Mouse (Mus musculus): ENCODE measurements around the gene Rgsl1. TPM values are rescaled to one million over a fixed set of nuclear protein-coding genes. Genes with fewer than 3 reads are reported as not detected.

The Rgsl1 gene
- polyA plus RNA-seq, 1 experiment from 2014 or later: not detected

DNA sequence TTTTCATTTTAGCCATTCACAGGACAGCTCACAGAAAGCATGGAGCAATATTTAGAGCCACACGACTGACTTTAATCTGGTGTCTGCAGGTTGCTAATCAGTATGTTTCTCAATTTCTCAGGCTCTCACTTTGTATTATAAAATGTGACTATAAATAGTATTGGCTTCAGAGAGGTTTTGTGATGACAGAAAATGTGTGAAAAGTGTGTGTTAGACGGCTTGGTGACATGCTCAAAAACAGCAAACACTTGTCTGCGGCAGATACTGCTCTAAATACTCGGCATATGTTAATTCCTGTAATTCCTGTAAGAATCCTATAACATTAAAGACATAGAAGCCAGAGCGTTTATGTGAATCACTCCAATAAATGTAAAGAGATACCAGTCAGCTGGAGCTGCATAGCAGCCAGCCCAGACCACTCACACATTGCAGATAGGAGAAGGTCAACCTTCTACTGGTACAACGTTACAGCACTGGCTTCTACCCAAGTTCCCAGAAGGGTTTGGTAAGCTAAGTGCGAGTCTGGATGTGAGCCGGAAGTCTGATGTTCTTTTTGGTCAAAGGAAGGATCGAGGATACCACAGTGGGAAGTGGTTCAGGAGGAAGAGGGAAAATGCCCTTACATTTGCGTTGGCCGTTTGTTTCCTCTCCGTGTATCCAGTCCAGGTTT lies 95.9 kb downstream of the Rgsl1 start:
- Histone ChIP-seq H3K4me3 (no peak overlapping the region), H3K9me3 (no peaks in the 10 kb centered on the region), H3K27me3 (ENCODE audit: poor library complexity, severe bottlenecking) (peaks cover 29% of the 10 kb centered on the region), H3K4me1 (peaks cover 40% of the 10 kb centered on the region), H3K27ac (no peak overlapping the region), H3K36me3 (replicated peaks) (peaks cover 17% of the 10 kb centered on the region)
- WGBS: 79% methylated on average over 12 of the region's 12 CpGs
- no peak for DNase-seq (ENCODE audit: extremely low spot score, low spot score)

- peaks cover 33% of the 10 kb centered on the region for H3K27me3 ChIP-seq (ENCODE audit: poor library complexity, severe bottlenecking)
- H3K36me3 ChIP-seq (replicated peaks): peaks cover 20% of the 10 kb centered on the region
- no peak overlapping the region for H3K4me3 ChIP-seq
- H3K4me1 ChIP-seq: peaks cover 49% of the 10 kb centered on the region
- peak; percentile 75 for DNase-seq (ENCODE audit: extremely low spot score, low spot score)
- no peaks in the 10 kb centered on the region for H3K9me3 ChIP-seq
- 5% methylated on average over 12 of the region's 12 CpGs for WGBS
- H3K27ac ChIP-seq: no peak overlapping the region
These were observed 97.2 kb downstream of the Rgsl1 start for GRCm38 (mm10) chr1:153746728-153747127.

DNA sequence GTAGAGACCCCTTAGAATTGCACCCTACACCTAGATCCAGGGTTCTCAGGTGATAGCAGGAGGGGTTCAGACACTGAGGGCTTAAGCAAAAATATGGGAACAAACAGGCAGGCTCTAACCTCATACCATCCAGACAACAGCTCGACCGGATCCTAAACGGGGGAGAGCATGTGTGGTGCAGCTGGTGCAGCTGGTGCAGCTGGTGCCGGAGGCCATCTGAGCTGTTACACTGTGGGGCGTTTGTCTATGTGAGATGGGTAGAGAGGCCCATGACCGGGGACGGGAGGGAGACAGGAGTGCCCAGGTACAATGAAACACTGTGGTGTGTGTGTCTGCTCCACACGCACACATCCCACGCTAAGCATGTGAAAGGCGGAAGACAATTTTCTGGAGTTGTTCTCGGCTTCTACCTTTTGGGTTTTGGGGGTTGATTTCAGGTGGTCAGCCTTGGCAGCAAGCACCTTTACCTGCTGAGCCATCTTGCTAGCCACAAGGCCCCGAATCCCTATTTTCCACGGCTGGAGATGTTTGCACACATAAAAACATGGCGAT lies 97.7 kb downstream of the Rgsl1 start:
- DNase-seq (ENCODE audit: extremely low spot score, low spot score): no peak
- H3K4me1 ChIP-seq: peaks cover 54% of the 10 kb centered on the region
- H3K27ac ChIP-seq: no peak overlapping the region; the same call in 1 of the 2 replicates
- no peak overlapping the region for H3K4me3 ChIP-seq
- 84% methylated on average over 14 of the region's 14 CpGs for WGBS
- H3K27me3 ChIP-seq (ENCODE audit: poor library complexity, severe bottlenecking): peaks cover 38% of the 10 kb centered on the region
- no peaks in the 10 kb centered on the region for H3K9me3 ChIP-seq
- peaks cover 20% of the 10 kb centered on the region for H3K36me3 ChIP-seq (replicated peaks)

DNA sequence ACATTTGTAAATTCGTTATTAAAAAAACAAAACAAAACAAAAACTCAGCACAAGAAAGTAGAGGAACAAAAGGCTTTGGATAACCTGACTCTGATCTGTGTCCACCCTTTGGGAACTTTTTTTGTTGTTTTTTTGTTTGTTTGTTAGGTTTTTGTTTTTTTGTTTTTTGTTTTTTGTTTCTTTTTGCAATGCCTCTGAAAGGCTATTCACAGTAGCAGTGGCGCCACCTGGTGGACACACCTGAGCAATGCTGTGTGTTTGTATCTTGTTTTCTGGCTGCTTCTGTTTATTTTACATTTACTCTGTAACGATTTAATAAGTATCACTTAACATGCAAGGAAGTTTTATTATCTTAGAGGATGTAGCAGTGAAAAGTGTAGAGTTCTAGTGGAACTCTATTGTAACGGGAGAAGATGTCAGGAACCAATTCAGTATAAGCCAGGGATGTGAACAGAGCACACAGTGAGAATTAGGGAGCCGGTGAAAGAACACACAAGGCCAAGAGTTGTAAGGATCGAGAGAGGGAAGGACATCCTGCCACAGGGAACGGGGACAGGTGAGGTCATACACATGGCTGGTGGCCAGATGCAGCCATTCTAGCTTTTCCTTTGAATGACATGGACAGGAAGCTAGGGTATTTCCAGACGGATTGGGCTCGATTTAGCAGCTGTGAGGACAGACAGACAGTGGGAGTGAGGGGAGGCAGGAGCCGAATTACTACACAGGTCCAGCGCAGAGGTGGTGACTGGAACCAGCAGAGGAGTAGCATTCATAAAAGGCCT lies 101.4 kb downstream of the Rgsl1 start:
- no peak overlapping the region; the same call in 1 of the 2 replicates for H3K27ac ChIP-seq
- WGBS: 72% methylated on average over 11 of the region's 11 CpGs

GRCm38 (mm10) chr1:153741551-153742316 lies 102.2 kb downstream of the Rgsl1 start:
- DNase-seq (ENCODE audit: extremely low spot score, low spot score): no peak
- H3K36me3 ChIP-seq (replicated peaks): peaks cover 20% of the 10 kb centered on the region
- 70% methylated on average over 18 of the region's 18 CpGs for WGBS
- H3K9me3 ChIP-seq: no peaks in the 10 kb centered on the region
- peak overlapping the region; percentile 67; the same call in 1 of the 2 replicates for H3K27ac ChIP-seq
- peak overlapping the region; percentile 60 for H3K4me3 ChIP-seq
- peaks cover 60% of the 10 kb centered on the region for H3K27me3 ChIP-seq (ENCODE audit: poor library complexity, severe bottlenecking)
- peaks cover 67% of the 10 kb centered on the region for H3K4me1 ChIP-seq

More for the DNA sequence above, 101.4 kb downstream of the Rgsl1 start:
- peaks cover 20% of the 10 kb centered on the region for H3K36me3 ChIP-seq (replicated peaks)
- no peaks in the 10 kb centered on the region for H3K9me3 ChIP-seq
- H3K4me1 ChIP-seq: peaks cover 59% of the 10 kb centered on the region
- peak overlapping the region; percentile 60 for H3K4me3 ChIP-seq
- DNase-seq (ENCODE audit: extremely low spot score, low spot score): peak; percentile 59
- H3K27me3 ChIP-seq (ENCODE audit: poor library complexity, severe bottlenecking): peaks cover 56% of the 10 kb centered on the region

- 21% methylated on average over 12 of the region's 12 CpGs for WGBS
- H3K27ac ChIP-seq: peak overlapping the region; percentile 75
- peaks cover 72% of the 10 kb centered on the region for H3K4me1 ChIP-seq
- H3K9me3 ChIP-seq: no peaks in the 10 kb centered on the region
- H3K4me3 ChIP-seq: peak overlapping the region; percentile 60
- peaks cover 20% of the 10 kb centered on the region for H3K36me3 ChIP-seq (replicated peaks)
- peaks cover 58% of the 10 kb centered on the region for H3K27me3 ChIP-seq (ENCODE audit: poor library complexity, severe bottlenecking)
- DNase-seq (ENCODE audit: extremely low spot score, low spot score): no peak
These were observed 103.1 kb downstream of the Rgsl1 start for GRCm38 (mm10) chr1:153740775-153741400.

- peaks cover 20% of the 10 kb centered on the region for H3K36me3 ChIP-seq (replicated peaks)
- peak; percentile 83 for DNase-seq (ENCODE audit: extremely low spot score, low spot score)
- H3K27ac ChIP-seq: peak within 1 kb of the TSS; percentile 75
- peaks cover 76% of the 10 kb centered on the region for H3K4me1 ChIP-seq
- H3K27me3 ChIP-seq (ENCODE audit: poor library complexity, severe bottlenecking): peaks cover 65% of the 10 kb centered on the region
- no peaks in the 10 kb centered on the region for H3K9me3 ChIP-seq
- H3K4me3 ChIP-seq: peak within 1 kb of the TSS; percentile 60
- 0% methylated on average over 28 of the region's 28 CpGs for WGBS
These were observed 103.8 kb downstream of the Rgsl1 start, which contains the start of gene Rgs16 for GRCm38 (mm10) chr1:153740145-153740544. Gene Rgs16, plus strand, starts transcription at chr1:153740349.

GRCm38 (mm10) chr1:153739437-153740015 lies 104.4 kb downstream of the Rgsl1 start:
- Histone ChIP-seq H3K9me3 (no peaks in the 10 kb centered on the region), H3K4me3 (peak overlapping the region; percentile 60), H3K27me3 (ENCODE audit: poor library complexity, severe bottlenecking) (peaks cover 72% of the 10 kb centered on the region), H3K27ac (no peak overlapping the region), H3K4me1 (peaks cover 72% of the 10 kb centered on the region), H3K36me3 (replicated peaks) (peaks cover 17% of the 10 kb centered on the region)
- DNase-seq (ENCODE audit: extremely low spot score, low spot score): no peak
- 12% methylated on average over 13 of the region's 13 CpGs for WGBS

GRCm38 (mm10) chr1:153737101-153738085 lies 106.5 kb downstream of the Rgsl1 start:
- no peak for DNase-seq (ENCODE audit: extremely low spot score, low spot score)
- Histone ChIP-seq H3K4me3 (no peak overlapping the region), H3K4me1 (peaks cover 76% of the 10 kb centered on the region), H3K27ac (peak overlapping the region; percentile 65; the same call in 1 of the 2 replicates), H3K27me3 (ENCODE audit: poor library complexity, severe bottlenecking) (peaks cover 88% of the 10 kb centered on the region), H3K9me3 (no peaks in the 10 kb centered on the region), H3K36me3 (replicated peaks) (no peaks in the 10 kb centered on the region)
- 47% methylated on average over 9 of the region's 9 CpGs for WGBS

GRCm38 (mm10) chr1:153736096-153736495 lies 107.8 kb downstream of the Rgsl1 start:
- Histone ChIP-seq H3K36me3 (replicated peaks) (no peaks in the 10 kb centered on the region), H3K4me1 (peaks cover 77% of the 10 kb centered on the region), H3K27ac (0 out of 2 replicates have a peak overlapping the region, but pooled peaks have one; percentile 40), H3K4me3 (no peak overlapping the region), H3K27me3 (ENCODE audit: poor library complexity, severe bottlenecking) (peaks cover 78% of the 10 kb centered on the region), H3K9me3 (no peaks in the 10 kb centered on the region)
- WGBS: 80% methylated on average over 6 of the region's 6 CpGs
- DNase-seq (ENCODE audit: extremely low spot score, low spot score): no peak

DNA sequence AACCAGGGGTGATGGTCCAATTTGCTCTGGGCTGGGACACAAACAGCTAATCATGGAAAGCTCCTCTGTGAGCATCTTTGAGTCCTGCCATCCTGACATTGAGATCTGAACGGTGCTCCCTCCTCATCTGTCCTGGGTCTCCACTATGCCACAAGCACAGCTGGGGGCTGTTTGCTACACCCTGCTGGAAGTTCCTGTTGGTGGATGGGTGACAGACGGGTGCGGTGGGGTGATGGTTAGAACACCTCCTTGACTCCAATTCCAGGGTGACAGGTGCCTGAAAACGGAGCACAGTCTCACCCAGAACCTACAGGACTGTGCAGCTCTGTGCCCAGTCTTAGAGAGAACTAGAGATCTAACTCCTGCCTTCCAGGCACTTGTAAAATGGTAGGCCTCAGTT lies 109.1 kb downstream of the Rgsl1 start:
- Histone ChIP-seq H3K4me3 (no peak overlapping the region), H3K9me3 (no peaks in the 10 kb centered on the region), H3K27ac (no peak overlapping the region), H3K27me3 (ENCODE audit: poor library complexity, severe bottlenecking) (peaks cover 66% of the 10 kb centered on the region), H3K36me3 (replicated peaks) (no peaks in the 10 kb centered on the region), H3K4me1 (peaks cover 73% of the 10 kb centered on the region)
- no peak for DNase-seq (ENCODE audit: extremely low spot score, low spot score)
- 83% methylated on average over 4 of the region's 4 CpGs for WGBS
